Mouse (Mus musculus): ENCODE data around the gene Wdr81. TPM values are rescaled to one million over a fixed set of nuclear protein-coding genes. Genes with fewer than 3 reads are reported as not detected.

The Wdr81 gene
- polyA plus RNA-seq, 1 experiment from 2014 or later, result 3.6 TPM

DNA sequence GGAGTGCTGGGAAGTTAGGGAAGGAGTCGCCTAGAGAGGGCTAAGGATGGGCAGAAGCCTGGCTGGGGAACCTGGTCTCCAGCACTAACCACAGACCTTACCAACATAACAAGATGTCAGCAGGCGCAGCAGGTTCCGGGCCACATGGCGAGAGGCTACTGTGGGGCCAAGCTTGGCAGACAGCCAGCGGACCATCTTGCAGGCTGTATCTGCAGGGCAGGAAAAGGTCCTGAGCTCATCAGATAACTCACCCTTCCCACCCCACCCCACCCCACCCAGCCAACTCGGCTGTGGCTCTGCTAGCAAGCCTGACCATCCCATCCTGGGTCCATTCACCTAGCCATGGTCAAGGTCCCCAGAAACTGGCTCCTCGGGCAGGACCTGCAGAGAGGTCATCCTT is 4.8 kb downstream of the Wdr81 start:
- H3K9ac ChIP-seq (ENCODE audit: low read depth, low read length), result no peak overlapping the region
- ATAC-seq (replicated peaks; ENCODE audit: insufficient number of reproducible peaks, low FRiP score, low TSS enrichment), result 0 out of 2 replicates have a peak, but pooled peaks have one; percentile 40
- WGBS (ENCODE audit: insufficient replicate concordance), result 73% methylated on average over 7 of the region's 7 CpGs
- no peaks in the 10 kb centered on the region for H3K9me3 ChIP-seq (replicated peaks; ENCODE audit: control insufficient read depth, low read length)
- H3K36me3 ChIP-seq (ENCODE audit: control insufficient read depth, insufficient read depth, low read length), result peaks cover 14% of the 10 kb centered on the region
- no peak overlapping the region for H3K4me3 ChIP-seq (ENCODE audit: low read depth, low read length)
- H3K4me1 ChIP-seq (ENCODE audit: control insufficient read depth, insufficient read depth, low read length), result peaks cover 18% of the 10 kb centered on the region
- peak overlapping the region; percentile 14 for H3K4me2 ChIP-seq
- no peaks in the 10 kb centered on the region for H3K27me3 ChIP-seq (ENCODE audit: control insufficient read depth, insufficient read depth, low read length)
- H3K27ac ChIP-seq (ENCODE audit: low read depth, low read length), result no peak overlapping the region

DNA sequence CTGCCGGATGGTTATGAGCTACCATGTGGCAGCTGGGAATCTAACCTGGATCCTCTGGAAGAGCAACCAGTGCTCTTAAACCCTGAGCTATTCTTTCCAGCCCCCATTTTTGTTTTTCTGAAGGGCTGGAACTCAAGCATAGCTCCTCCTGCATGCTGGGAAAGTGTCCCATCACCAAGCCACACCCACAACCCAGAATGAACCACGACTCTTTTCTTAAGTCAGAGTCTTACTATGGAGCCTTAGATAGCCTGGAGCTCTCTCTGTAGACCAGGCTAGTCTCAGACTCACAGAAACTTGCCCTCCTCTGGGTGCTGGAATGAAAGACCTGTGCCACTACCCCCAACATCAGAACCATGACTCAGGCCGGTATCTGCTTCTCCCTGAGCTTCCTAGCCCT is 5.9 kb downstream of the Wdr81 start:
- H3K9ac ChIP-seq (ENCODE audit: low read depth, low read length), result peak overlapping the region; percentile 39; the same call in 1 of the 2 replicates
- H3K4me3 ChIP-seq (ENCODE audit: low read depth, low read length), result no peak overlapping the region
- no peaks in the 10 kb centered on the region for H3K27me3 ChIP-seq (ENCODE audit: control insufficient read depth, insufficient read depth, low read length)
- H3K27ac ChIP-seq (ENCODE audit: low read depth, low read length), result 0 out of 2 replicates have a peak overlapping the region, but pooled peaks have one; percentile 31
- peaks cover 12% of the 10 kb centered on the region for H3K4me1 ChIP-seq (ENCODE audit: control insufficient read depth, insufficient read depth, low read length)
- no peaks in the 10 kb centered on the region for H3K9me3 ChIP-seq (replicated peaks; ENCODE audit: control insufficient read depth, low read length)
- 75% methylated on average over 3 of the region's 3 CpGs for WGBS (ENCODE audit: insufficient replicate concordance)
- H3K36me3 ChIP-seq (ENCODE audit: control insufficient read depth, insufficient read depth, low read length), result peaks cover 16% of the 10 kb centered on the region
- H3K4me2 ChIP-seq, result peak overlapping the region; percentile 14
- no peak for ATAC-seq (replicated peaks; ENCODE audit: insufficient number of reproducible peaks, low FRiP score, low TSS enrichment)

DNA sequence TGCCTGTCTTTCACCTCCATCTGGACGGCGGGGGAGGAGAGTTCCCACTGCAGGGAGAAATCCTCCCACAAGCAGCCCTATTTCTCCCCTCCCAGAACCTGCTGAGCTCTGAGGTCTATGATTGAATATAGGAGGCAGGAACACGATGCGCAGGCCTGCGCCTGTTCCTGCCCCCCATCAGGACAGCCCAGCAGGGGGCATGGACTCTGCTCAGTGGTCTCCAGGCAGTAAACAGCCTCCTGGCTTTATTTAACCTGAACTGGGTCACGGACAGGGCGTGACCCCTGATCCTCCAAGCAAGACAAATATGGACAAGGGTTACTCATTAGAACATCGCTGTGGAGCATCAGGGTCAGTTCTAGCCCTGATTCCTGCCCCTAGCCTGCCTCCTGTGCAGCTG is 10.8 kb downstream of the Wdr81 start:
- WGBS (ENCODE audit: insufficient replicate concordance), result 65% methylated on average over 8 of the region's 8 CpGs
- H3K36me3 ChIP-seq (ENCODE audit: control insufficient read depth, insufficient read depth, low read length), result peaks cover 14% of the 10 kb centered on the region

DNA sequence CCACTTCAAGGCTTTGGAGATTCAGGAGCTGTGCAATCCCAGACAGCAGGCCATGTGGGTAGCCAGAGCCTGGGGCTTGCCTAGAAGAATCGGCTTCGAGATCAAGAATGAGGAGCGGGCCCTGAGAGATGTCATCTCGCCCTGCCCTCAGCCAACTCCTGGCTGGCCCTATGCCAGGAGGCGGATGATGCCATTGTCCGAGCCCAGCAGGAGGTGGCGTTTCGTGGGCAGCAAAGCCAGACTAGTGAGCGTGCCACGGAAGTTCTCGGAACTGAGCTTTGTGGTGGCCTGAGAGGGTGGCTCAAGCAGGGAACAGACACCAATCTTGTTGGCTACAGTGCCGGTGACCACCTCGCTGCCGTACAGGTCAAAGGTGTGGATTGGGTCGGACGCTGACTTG is 12.9 kb downstream of the Wdr81 start:
- ATAC-seq (replicated peaks; ENCODE audit: insufficient number of reproducible peaks, low FRiP score, low TSS enrichment), result no peak; the same call in 1 of the 2 replicates
- H3K36me3 ChIP-seq (ENCODE audit: control insufficient read depth, insufficient read depth, low read length), result 0 out of 2 replicates have a peak, but pooled peaks cover 2% of the 10 kb centered on the region
- no peak overlapping the region for H3K27ac ChIP-seq (ENCODE audit: low read depth, low read length)
- H3K4me2 ChIP-seq, result no peak overlapping the region
- H3K4me1 ChIP-seq (ENCODE audit: control insufficient read depth, insufficient read depth, low read length), result peaks cover 6% of the 10 kb centered on the region
- H3K9ac ChIP-seq (ENCODE audit: low read depth, low read length), result no peak overlapping the region
- 87% methylated on average over 16 of the region's 16 CpGs for WGBS (ENCODE audit: insufficient replicate concordance)
- H3K4me3 ChIP-seq (ENCODE audit: low read depth, low read length), result no peak overlapping the region
- H3K9me3 ChIP-seq (replicated peaks; ENCODE audit: control insufficient read depth, low read length), result no peaks in the 10 kb centered on the region
- no peaks in the 10 kb centered on the region for H3K27me3 ChIP-seq (ENCODE audit: control insufficient read depth, insufficient read depth, low read length)

More for the DNA sequence above, 10.8 kb downstream of the Wdr81 start:
- Histone ChIP-seq H3K4me3 (ENCODE audit: low read depth, low read length) (no peak overlapping the region), H3K4me2 (no peak overlapping the region), H3K9ac (ENCODE audit: low read depth, low read length) (no peak overlapping the region), H3K9me3 (replicated peaks; ENCODE audit: control insufficient read depth, low read length) (no peaks in the 10 kb centered on the region), H3K27me3 (ENCODE audit: control insufficient read depth, insufficient read depth, low read length) (no peaks in the 10 kb centered on the region), H3K4me1 (ENCODE audit: control insufficient read depth, insufficient read depth, low read length) (peaks cover 2% of the 10 kb centered on the region; the same call in 1 of the 2 replicates), H3K27ac (ENCODE audit: low read depth, low read length) (no peak overlapping the region)
- ATAC-seq (replicated peaks; ENCODE audit: insufficient number of reproducible peaks, low FRiP score, low TSS enrichment), result no peak

DNA sequence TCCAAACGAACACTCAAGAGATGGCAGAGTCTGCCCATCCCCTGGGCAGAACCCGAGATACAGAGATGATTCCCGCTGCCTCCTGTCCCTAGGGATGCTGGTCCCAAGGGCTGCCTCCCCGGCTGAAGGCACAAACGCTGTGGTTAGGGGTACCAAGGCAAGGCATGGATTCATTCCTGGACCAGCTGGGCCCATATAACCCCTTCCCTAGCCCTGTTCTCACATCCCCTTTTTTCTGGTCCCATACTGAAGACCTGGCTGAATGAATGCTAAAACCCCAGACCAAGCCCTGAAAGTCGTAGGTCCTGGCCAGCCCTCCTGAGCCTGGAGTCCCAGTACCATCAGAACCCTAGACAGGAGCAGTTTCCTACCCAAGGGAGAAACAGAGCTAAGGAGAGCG is 13.5 kb downstream of the Wdr81 start:
- Histone ChIP-seq H3K9ac (ENCODE audit: low read depth, low read length) (no peak overlapping the region), H3K4me3 (ENCODE audit: low read depth, low read length) (no peak overlapping the region), H3K9me3 (replicated peaks; ENCODE audit: control insufficient read depth, low read length) (no peaks in the 10 kb centered on the region), H3K4me1 (ENCODE audit: control insufficient read depth, insufficient read depth, low read length) (peaks cover 6% of the 10 kb centered on the region), H3K27ac (ENCODE audit: low read depth, low read length) (no peak overlapping the region), H3K36me3 (ENCODE audit: control insufficient read depth, insufficient read depth, low read length) (0 out of 2 replicates have a peak, but pooled peaks cover 2% of the 10 kb centered on the region), H3K27me3 (ENCODE audit: control insufficient read depth, insufficient read depth, low read length) (no peaks in the 10 kb centered on the region), H3K4me2 (no peak overlapping the region)
- no peak for ATAC-seq (replicated peaks; ENCODE audit: insufficient number of reproducible peaks, low FRiP score, low TSS enrichment)
- 82% methylated on average over 7 of the region's 7 CpGs for WGBS (ENCODE audit: insufficient replicate concordance)

DNA sequence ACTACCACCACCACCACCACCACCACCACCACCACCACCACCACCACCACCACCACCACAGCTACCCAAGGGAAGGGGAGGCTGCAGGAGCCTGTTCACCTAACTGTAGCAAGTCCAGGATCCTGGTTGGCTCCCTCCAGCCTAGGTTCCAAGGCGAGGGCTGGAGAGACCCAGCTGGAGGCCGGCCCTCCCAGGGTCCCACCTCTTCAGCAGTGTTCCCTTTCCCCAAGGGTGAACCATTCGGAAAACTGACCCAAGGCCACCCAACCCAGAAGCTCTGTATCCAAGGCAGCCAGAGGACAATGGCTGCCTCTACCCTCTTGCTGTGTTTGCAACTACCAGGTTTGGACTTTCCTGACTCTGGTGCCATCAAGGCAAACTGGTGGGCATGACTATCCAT is 14.6 kb downstream of the Wdr81 start:
- WGBS (ENCODE audit: insufficient replicate concordance), result 53% methylated on average over 3 of the region's 3 CpGs
- no peak overlapping the region for H3K4me2 ChIP-seq
- ATAC-seq (replicated peaks; ENCODE audit: insufficient number of reproducible peaks, low FRiP score, low TSS enrichment), result no peak

DNA sequence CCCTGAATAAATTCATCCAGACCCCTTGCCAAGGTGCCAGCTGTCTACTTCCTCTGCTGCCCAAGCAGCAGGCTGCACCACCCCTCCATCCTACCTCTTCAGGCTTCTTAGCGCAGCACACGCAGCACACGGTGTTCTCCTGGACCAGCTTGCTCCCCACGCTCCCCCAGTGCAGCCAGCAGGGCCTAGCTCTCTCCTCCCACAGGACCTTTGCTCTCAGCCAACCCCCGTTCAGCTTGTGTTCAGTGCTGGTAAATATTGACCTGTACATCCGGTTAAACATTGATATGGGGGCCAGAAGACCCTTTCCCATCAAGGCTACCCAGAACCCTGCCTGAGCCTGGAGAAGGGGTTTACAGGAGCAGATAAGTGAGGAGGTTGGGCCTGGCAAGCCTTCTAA is 15.2 kb downstream of the Wdr81 start, which contains the start of gene Serpinf2:
Gene Serpinf2, minus strand, starts transcription at position 229 of the 400 bp plus-strand sequence.
- Histone ChIP-seq H3K4me3 (ENCODE audit: low read depth, low read length) (no peak within 1 kb of the TSS), H3K9me3 (replicated peaks; ENCODE audit: control insufficient read depth, low read length) (peaks cover under 1% of the 10 kb centered on the region; the same call in 1 of the 2 replicates), H3K27me3 (ENCODE audit: control insufficient read depth, insufficient read depth, low read length) (no peaks in the 10 kb centered on the region), H3K4me1 (ENCODE audit: control insufficient read depth, insufficient read depth, low read length) (peaks cover 6% of the 10 kb centered on the region), H3K9ac (ENCODE audit: low read depth, low read length) (no peak within 1 kb of the TSS), H3K4me2 (no peak within 1 kb of the TSS), H3K27ac (ENCODE audit: low read depth, low read length) (no peak within 1 kb of the TSS), H3K36me3 (ENCODE audit: control insufficient read depth, insufficient read depth, low read length) (0 out of 2 replicates have a peak, but pooled peaks cover 2% of the 10 kb centered on the region)
- no peak for ATAC-seq (replicated peaks; ENCODE audit: insufficient number of reproducible peaks, low FRiP score, low TSS enrichment)
- WGBS (ENCODE audit: insufficient replicate concordance), result 79% methylated on average over 6 of the region's 6 CpGs

More for the DNA sequence above, 14.6 kb downstream of the Wdr81 start:
- Histone ChIP-seq H3K9ac (ENCODE audit: low read depth, low read length) (no peak overlapping the region), H3K9me3 (replicated peaks; ENCODE audit: control insufficient read depth, low read length) (no peaks in the 10 kb centered on the region), H3K27me3 (ENCODE audit: control insufficient read depth, insufficient read depth, low read length) (no peaks in the 10 kb centered on the region), H3K4me3 (ENCODE audit: low read depth, low read length) (no peak overlapping the region), H3K4me1 (ENCODE audit: control insufficient read depth, insufficient read depth, low read length) (peaks cover 6% of the 10 kb centered on the region), H3K36me3 (ENCODE audit: control insufficient read depth, insufficient read depth, low read length) (0 out of 2 replicates have a peak, but pooled peaks cover 2% of the 10 kb centered on the region), H3K27ac (ENCODE audit: low read depth, low read length) (no peak overlapping the region)

DNA sequence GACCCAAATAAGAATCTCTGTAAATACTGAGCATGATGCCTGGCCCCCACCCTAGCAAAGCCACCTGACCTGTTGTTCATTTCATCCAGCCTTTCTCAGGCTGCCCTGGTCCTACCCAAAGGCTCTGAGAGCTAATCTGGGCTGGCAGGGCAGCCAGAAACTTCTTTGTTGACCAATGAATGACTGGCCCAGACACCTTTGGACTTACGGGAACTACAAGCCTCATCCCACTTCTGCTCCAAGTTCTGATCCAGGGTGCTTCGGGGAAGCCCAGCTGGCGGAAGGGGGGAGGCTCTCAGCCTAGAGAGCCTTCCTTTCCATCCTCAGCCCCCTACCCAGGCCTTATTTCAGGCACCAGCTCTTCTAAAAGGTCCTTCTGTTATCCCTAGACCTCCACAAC is 15.7 kb downstream of the Wdr81 start:
- no peak for ATAC-seq (replicated peaks; ENCODE audit: insufficient number of reproducible peaks, low FRiP score, low TSS enrichment)
- H3K9ac ChIP-seq (ENCODE audit: low read depth, low read length), result no peak overlapping the region

DNA sequence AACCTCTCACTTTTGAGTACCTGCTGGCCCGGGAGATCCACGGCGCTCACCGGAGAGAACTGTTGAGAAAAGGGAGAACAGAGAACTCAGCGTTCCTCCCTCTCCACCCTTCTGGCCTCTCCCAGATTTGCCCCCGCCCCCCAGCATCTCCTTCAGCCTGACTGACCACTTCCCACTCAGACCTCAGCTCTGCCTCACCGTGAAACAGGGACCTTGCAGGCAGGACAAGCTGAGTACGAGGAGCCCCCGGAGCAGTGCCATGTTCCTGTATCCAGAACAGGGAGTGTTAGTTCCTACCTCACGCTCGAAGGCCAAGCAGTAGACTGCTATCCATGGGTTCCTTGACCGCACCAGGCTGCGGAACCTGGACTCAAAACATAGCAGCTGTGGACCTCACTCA is 16.3 kb downstream of the Wdr81 start:
- no peaks in the 10 kb centered on the region for H3K36me3 ChIP-seq (ENCODE audit: control insufficient read depth, insufficient read depth, low read length)
- H3K9me3 ChIP-seq (replicated peaks; ENCODE audit: control insufficient read depth, low read length), result peaks cover 4% of the 10 kb centered on the region; the same call in 1 of the 2 replicates
- no peak for ATAC-seq (replicated peaks; ENCODE audit: insufficient number of reproducible peaks, low FRiP score, low TSS enrichment)
- WGBS (ENCODE audit: insufficient replicate concordance), result 76% methylated on average over 13 of the region's 13 CpGs
- H3K27ac ChIP-seq (ENCODE audit: low read depth, low read length), result no peak overlapping the region
- peaks cover 4% of the 10 kb centered on the region; the same call in 1 of the 2 replicates for H3K4me1 ChIP-seq (ENCODE audit: control insufficient read depth, insufficient read depth, low read length)
- H3K9ac ChIP-seq (ENCODE audit: low read depth, low read length), result no peak overlapping the region
- no peaks in the 10 kb centered on the region for H3K27me3 ChIP-seq (ENCODE audit: control insufficient read depth, insufficient read depth, low read length)
- no peak overlapping the region for H3K4me2 ChIP-seq
- H3K4me3 ChIP-seq (ENCODE audit: low read depth, low read length), result no peak overlapping the region

More for the DNA sequence above, 15.7 kb downstream of the Wdr81 start:
- Histone ChIP-seq H3K4me3 (ENCODE audit: low read depth, low read length) (no peak overlapping the region), H3K36me3 (ENCODE audit: control insufficient read depth, insufficient read depth, low read length) (0 out of 2 replicates have a peak, but pooled peaks cover 1% of the 10 kb centered on the region), H3K27me3 (ENCODE audit: control insufficient read depth, insufficient read depth, low read length) (no peaks in the 10 kb centered on the region), H3K27ac (ENCODE audit: low read depth, low read length) (no peak overlapping the region), H3K9me3 (replicated peaks; ENCODE audit: control insufficient read depth, low read length) (peaks cover 4% of the 10 kb centered on the region; the same call in 1 of the 2 replicates), H3K4me1 (ENCODE audit: control insufficient read depth, insufficient read depth, low read length) (peaks cover 4% of the 10 kb centered on the region), H3K4me2 (no peak overlapping the region)
- 82% methylated on average over 3 of the region's 3 CpGs for WGBS (ENCODE audit: insufficient replicate concordance)
